9 mouse cellular contexts compared by ENCODE assay signal in genomic region chr8:61908303-61909215, GRCm38 (mm10). TPM values are rescaled to one million over a fixed set of nuclear protein-coding genes. Genes with fewer than 3 reads are reported as not detected.
A peak's percentile ranks its signal among the peaks of the same experiment; 100 is the strongest.
DNase-seq lines count a peak whose midpoint lies in the region; ATAC-seq lines count a peak whose summit lies in the region.
"Had no signal": no experiment of that assay in that cellular context is flagged by ENCODE, and none has a peak within 500 bp of the region (broad histone marks: within the 10 kb centered on the region; RNA-seq: fewer than 3 reads in every experiment).

No protein-coding gene starts in this region.

- peak overlapping the region; percentile 60 for H3K9ac ChIP-seq in heart, embryonic 14.5 days (ENCODE audit: low read length)
- H3K9ac ChIP-seq in liver, embryonic 11.5 days (ENCODE audit: low read depth, low read length): no peak overlapping the region

- WGBS in heart, embryonic 14.5 days: 12% methylated on average over 13 of the region's 13 CpGs
- 42% methylated on average over 13 of the region's 13 CpGs for WGBS in liver, embryonic 11.5 days

- no peaks in the 10 kb centered on the region for H3K27me3 ChIP-seq in heart, embryonic 14.5 days (ENCODE audit: control insufficient read depth, insufficient read depth, low read length)
- no peaks in the 10 kb centered on the region for H3K27me3 ChIP-seq in liver, embryonic 11.5 days (replicated peaks; ENCODE audit: control insufficient read depth, insufficient read depth, low read length)

- peak overlapping the region; percentile 86 to 97 for H3K27ac ChIP-seq in heart, embryonic 14.5 days (replicated peaks in 1 of 2; ENCODE audit: control insufficient read depth in 1 of 2, insufficient read depth in 1 of 2, low read depth in 2 of 2, low read length in 2 of 2)
- H3K27ac ChIP-seq in liver, embryonic 11.5 days (ENCODE audit: low read depth, low read length): no peak overlapping the region

- no peaks in the 10 kb centered on the region for H3K36me3 ChIP-seq in heart, embryonic 14.5 days (ENCODE audit: control insufficient read depth, insufficient read depth, low read length)
- no peaks in the 10 kb centered on the region for H3K36me3 ChIP-seq in liver, embryonic 11.5 days (ENCODE audit: control insufficient read depth, insufficient read depth, low read length)
- H3K36me3 ChIP-seq: G1E had no signal

- peak; percentile 9 for DNase-seq in kidney, adult 9 months
- no peak for DNase-seq in kidney, adult 11 months
- peak; percentile 55 for DNase-seq in brain, adult 2 months (ENCODE audit: low read depth, low spot score)
- no peak for DNase-seq in liver, embryonic 11.5 days (ENCODE audit: low spot score)
- DNase-seq in right cerebral cortex, postnatal 4 days: peak; percentile 11

- peak overlapping the region; percentile 59 for H3K4me2 ChIP-seq in heart, embryonic 14.5 days (ENCODE audit: low read length)
- H3K4me2 ChIP-seq in liver, embryonic 11.5 days: peak overlapping the region; percentile 35; the same call in 1 of the 2 replicates

- no peak overlapping the region; a peak in 2 of 4 replicates for H3K4me3 ChIP-seq in heart, embryonic 14.5 days (ENCODE audit: control insufficient read depth in 1 of 2, insufficient read depth in 1 of 2, low read depth in 1 of 2, low read length in 2 of 2)
- H3K4me3 ChIP-seq in liver, embryonic 11.5 days (ENCODE audit: low read depth, low read length): no peak overlapping the region

- peak; percentile 89 for ATAC-seq in heart, embryonic 14.5 days (ENCODE audit: insufficient number of reproducible peaks, insufficient read depth, low FRiP score, low read depth)
- 0 out of 2 replicates have a peak, but pooled peaks have one; percentile 31 for ATAC-seq in liver, embryonic 11.5 days (replicated peaks; ENCODE audit: low FRiP score)
- no peak for ATAC-seq in erythroblast, adult 5-6 weeks (replicated peaks; ENCODE audit: low FRiP score, poor library complexity, severe bottlenecking)
- no peak for ATAC-seq in erythroid progenitor cell, adult 5-6 weeks (replicated peaks; ENCODE audit: low FRiP score, poor library complexity, severe bottlenecking)

- peaks cover 11 to 32% of the 10 kb centered on the region in 2 experiments for H3K4me1 ChIP-seq in heart, embryonic 14.5 days (ENCODE audit: control insufficient read depth in 2 of 2, insufficient read depth in 2 of 2, low read length in 2 of 2)
- no peaks in the 10 kb centered on the region for H3K4me1 ChIP-seq in liver, embryonic 11.5 days (replicated peaks; ENCODE audit: control insufficient read depth, insufficient read depth, low read length)

- no peaks in the 10 kb centered on the region for H3K9me3 ChIP-seq in heart, embryonic 14.5 days (ENCODE audit: control insufficient read depth, low read length)
- H3K9me3 ChIP-seq in liver, embryonic 11.5 days (ENCODE audit: control insufficient read depth, low read length): no peaks in the 10 kb centered on the region
- H3K9me3 ChIP-seq: G1E had no signal

RNA-seq across cellular contexts. Expression of gene Palld, which starts 6.1 kb away (rescaled TPM):
- 187 and 200 TPM in 2 replicates for polyA plus RNA-seq in heart, embryonic 14.5 days (2014; fragmentation: Nextera tagmentation; extraction: Ambion mirVana)
- polyA plus RNA-seq in liver, embryonic 11.5 days (2014; fragmentation: Nextera tagmentation; extraction: Ambion mirVana): 16.1 and 22.9 TPM in 2 replicates
- 0.63 TPM in 1 of 2 replicates, not detected in the other for total RNA-seq in erythroblast, adult 5-6 weeks (2015; ENCODE audit: low replicate concordance)
- total RNA-seq in erythroblast, adult 5-6 weeks (2017; ENCODE audit: low replicate concordance): 0.68 and 1.1 TPM in 2 replicates
- total RNA-seq in erythroid progenitor cell, adult 5-6 weeks (2015; ENCODE audit: low replicate concordance): 0.36 and 3.8 TPM in 2 replicates
- total RNA-seq in erythroid progenitor cell, adult 5-6 weeks (2017; ENCODE audit: low replicate concordance): 1.2 TPM in 1 of 2 replicates, not detected in the other
- polyA plus RNA-seq: G1E had no signal

RNA-seq across cellular contexts. Expression of gene Ddx60, which starts 19.3 kb away (rescaled TPM):
- 3.0 and 4.0 TPM in 2 replicates for polyA plus RNA-seq in heart, embryonic 14.5 days (2014; fragmentation: Nextera tagmentation; extraction: Ambion mirVana)
- 0.63 and 0.69 TPM in 2 replicates for polyA plus RNA-seq in liver, embryonic 11.5 days (2014; fragmentation: Nextera tagmentation; extraction: Ambion mirVana)
- total RNA-seq in erythroblast, adult 5-6 weeks (2015; ENCODE audit: low replicate concordance): 2.5 and 5.8 TPM in 2 replicates
- total RNA-seq in erythroblast, adult 5-6 weeks (2017; ENCODE audit: low replicate concordance): 1.8 and 3.2 TPM in 2 replicates
- total RNA-seq in erythroid progenitor cell, adult 5-6 weeks (2015; ENCODE audit: low replicate concordance): 2.1 and 2.5 TPM in 2 replicates
- total RNA-seq in erythroid progenitor cell, adult 5-6 weeks (2017; ENCODE audit: low replicate concordance): 3.2 and 3.7 TPM in 2 replicates
- polyA plus RNA-seq: G1E had no signal

Comparison
In these comparisons a context has a peak if more than half of its experiments do, and no peak if none do; other contexts are left out.
1. DNase-seq: peak in kidney, adult 9 months (single experiment), brain, adult 2 months (single experiment) and right cerebral cortex, postnatal 4 days (single experiment); none in kidney, adult 11 months (single experiment) and liver, embryonic 11.5 days (single experiment).
2. ATAC-seq: peak in heart, embryonic 14.5 days (single experiment) and liver, embryonic 11.5 days (single experiment); none in erythroblast, adult 5-6 weeks (single experiment) and erythroid progenitor cell, adult 5-6 weeks (single experiment).